Mouse (Mus musculus) MEL (cell line): ENCODE results near the gene Pcca.

Experiments used
- CTCF ChIP-seq, 3 experiments: IDR thresholded peaks in 2 of 3; conservative IDR thresholded peaks in 1 of 3; 2 replicates each; pipeline ENCODE4 v1.5.1; 2011 to 2012; ENCODE audit warnings: low read length in 3 of 3, low read depth in 2 of 3, mild to moderate bottlenecking in 2 of 3, improper control_type of control experiment in 1 of 3, inconsistent platforms in 1 of 3, mixed read lengths in 1 of 3, moderate library complexity in 1 of 3; ENCODE audit not compliant: control insufficient read depth in 1 of 3, insufficient read depth in 1 of 3, poor library complexity in 1 of 3, severe bottlenecking in 1 of 3
- EP300 ChIP-seq, 2 experiments: IDR thresholded peaks; 2 replicates each; pipeline ENCODE4 v1.6.1; 2011; ENCODE audit warnings: improper control_type of control experiment in 2 of 2, low read length in 2 of 2, low read depth in 1 of 2, mild to moderate bottlenecking in 1 of 2
- NELFE ChIP-seq: IDR thresholded peaks from 2 replicates; pipeline ENCODE4 v1.6.1; 2011; ENCODE audit warnings: low read depth, low read length, improper control_type of control experiment
- NRF1 ChIP-seq: IDR thresholded peaks from 2 replicates; pipeline ENCODE4 v1.6.1; 2014; ENCODE audit warnings: low read depth, mild to moderate bottlenecking, inconsistent platforms, low read length, improper control_type of control experiment, moderate library complexity; ENCODE audit not compliant: poor library complexity, insufficient read depth, severe bottlenecking
- POLR2A ChIP-seq, 2 experiments: IDR thresholded peaks; 2 replicates each; pipeline ENCODE4 v1.6.1; 2011 to 2012; ENCODE audit warnings: low read length in 2 of 2, mild to moderate bottlenecking in 2 of 2, control low read depth in 1 of 2, improper control_type of control experiment in 1 of 2, low read depth in 1 of 2, moderate library complexity in 1 of 2; ENCODE audit not compliant: control insufficient read depth in 1 of 2, insufficient read depth in 1 of 2, poor library complexity in 1 of 2
- RCOR1 ChIP-seq: IDR thresholded peaks from 2 replicates; pipeline ENCODE4 v1.6.1; 2012; ENCODE audit warnings: low read depth, mild to moderate bottlenecking, inconsistent platforms, low read length, improper control_type of control experiment
- TAL1 ChIP-seq: IDR thresholded peaks from 2 replicates; pipeline ENCODE4 v1.6.1; 2012; ENCODE audit warnings: mild to moderate bottlenecking, inconsistent platforms, low read length, moderate library complexity, mixed read lengths
- TBP ChIP-seq: IDR thresholded peaks from 2 replicates; pipeline ENCODE4 v1.8.0; 2011; ENCODE audit warnings: low read depth, low read length, improper control_type of control experiment
- ZNF384 ChIP-seq: IDR thresholded peaks from 2 replicates; pipeline ENCODE4 v1.6.1; 2012; ENCODE audit warnings: low read depth, mild to moderate bottlenecking, inconsistent platforms, low read length, improper control_type of control experiment

GRCm38 (mm10) chr14:122882795-122883409 lies 348.8 kb downstream of the Pcca start:
- TF ChIP-seq EP300 (IDR thresholded peaks at IDR 0.05; ENCODE audit: low read depth in 1 of 2, low read length in 2 of 2) = no peak
- TF ChIP-seq ZNF384 = no peak
- no peak for TF ChIP-seq TAL1
- no peak for TF ChIP-seq NRF1
- TF ChIP-seq RCOR1 = no peak
- TF ChIP-seq CTCF (IDR thresholded peaks at IDR 0.05 in 2 of 3, conservative IDR thresholded peaks at IDR 0.05 in 1 of 3; ENCODE audit: control insufficient read depth in 1 of 3, insufficient read depth in 1 of 3, low read depth in 2 of 3, low read length in 3 of 3, poor library complexity in 1 of 3, severe bottlenecking in 1 of 3) = no peak
- no peak for TF ChIP-seq POLR2A (IDR thresholded peaks at IDR 0.05; ENCODE audit: control insufficient read depth in 1 of 2, insufficient read depth in 1 of 2, low read depth in 1 of 2, low read length in 2 of 2, poor library complexity in 1 of 2)
- TF ChIP-seq NELFE = no peak
- no peak for TF ChIP-seq TBP
